Mouse (Mus musculus) midbrain, embryonic 13.5 days (tissue): ENCODE measurements around the gene Pcolce2. TPM values are rescaled to one million over a fixed set of nuclear protein-coding genes. Genes with fewer than 3 reads are reported as not detected.
A peak's percentile ranks its signal among the peaks of the same experiment; 100 is the strongest.

Experiments used
- ATAC-seq: fragments of 200-750 bp; cut with Nextera tagmentation; 2 replicates; pipeline ENCODE4 v1.8.0; 2017; ENCODE audit warnings: mild to moderate bottlenecking, moderate TSS enrichment, moderate library complexity
- H3K27ac ChIP-seq: fragments of 300-500 bp; sonication (generic); 2 replicates; pipeline ENCODE4 v1.5.1; 2015; ENCODE audit warnings: inconsistent platforms, mild to moderate bottlenecking, moderate library complexity
- H3K27me3 ChIP-seq: fragments of 300-500 bp; sonication (generic); 2 replicates; pipeline ENCODE4 v1.6.1; 2015; ENCODE audit warnings: mild to moderate bottlenecking, inconsistent platforms
- H3K36me3 ChIP-seq: fragments of 300-500 bp; sonication (generic); 2 replicates; pipeline ENCODE4 v1.6.1; 2015; ENCODE audit warnings: mild to moderate bottlenecking, inconsistent platforms
- H3K4me1 ChIP-seq: fragments of 300-500 bp; sonication (generic); replicated peaks from 2 replicates; pipeline ENCODE4 v1.6.1; 2015; ENCODE audit warnings: inconsistent platforms
- H3K4me2 ChIP-seq: fragments of 300-500 bp; sonication (generic); replicated peaks from 2 replicates; pipeline ENCODE4 v1.6.1; 2015; ENCODE audit warnings: moderate library complexity, mild to moderate bottlenecking, inconsistent platforms
- H3K4me3 ChIP-seq: fragments of 300-500 bp; sonication (generic); replicated peaks from 2 replicates; pipeline ENCODE4 v1.5.1; 2015; ENCODE audit warnings: mild to moderate bottlenecking, inconsistent platforms
- H3K9ac ChIP-seq: fragments of 300-500 bp; sonication (generic); replicated peaks from 2 replicates; pipeline ENCODE4 v1.6.1; 2015; ENCODE audit warnings: mild to moderate bottlenecking, inconsistent platforms
- H3K9me3 ChIP-seq: fragments of 300-500 bp; sonication (generic); 2 replicates; pipeline ENCODE4 v1.6.1; 2016; ENCODE audit warnings: mild to moderate bottlenecking, inconsistent platforms
- WGBS: fragments of 180-500 bp; shearing (Covaris S2); methylation state at CpG from one replicate; pipeline ENCODE4 v1.1.7; 2015; 5-methylcytosine and 5-hydroxymethylcytosine counted together
- polyA plus RNA-seq: library from polyadenylated mRNA; unstranded; fragments of >200 nt; fragmentation: Nextera tagmentation; extraction: Ambion mirVana; gene quantifications from 2 replicates; pipeline ENCODE4 v1.2.1, GENCODE M21; 2015

Gene Pcolce2
- polyA plus RNA-seq, 1 experiment from 2014 or later: 1.8 TPM

- Histone ChIP-seq H3K9me3 (no peaks in the 10 kb centered on the region), H3K4me2 (no peak overlapping the region), H3K4me1 (peaks cover 16% of the 10 kb centered on the region), H3K36me3 (no peaks in the 10 kb centered on the region), H3K27me3 (no peaks in the 10 kb centered on the region), H3K9ac (no peak overlapping the region), H3K27ac (no peak overlapping the region), H3K4me3 (no peak overlapping the region)
- ATAC-seq: peak; percentile 64
- 36% methylated on average over 10 of the region's 10 CpGs for WGBS
Measured at GRCm38 (mm10) chr9:95664290-95664989, 27.0 kb downstream of the Pcolce2 start.

- no peak overlapping the region for H3K4me2 ChIP-seq
- no peak overlapping the region for H3K4me3 ChIP-seq
- no peaks in the 10 kb centered on the region for H3K36me3 ChIP-seq
- no peak overlapping the region for H3K9ac ChIP-seq
- ATAC-seq: no peak
- WGBS: 92% methylated on average over 6 of the region's 6 CpGs
- peaks cover 16% of the 10 kb centered on the region for H3K4me1 ChIP-seq
- H3K27me3 ChIP-seq: no peaks in the 10 kb centered on the region
- H3K27ac ChIP-seq: no peak overlapping the region
- H3K9me3 ChIP-seq: no peaks in the 10 kb centered on the region
Measured at GRCm38 (mm10) chr9:95665835-95666234, 28.4 kb downstream of the Pcolce2 start.

- peak; percentile 74; the same call in 1 of the 2 replicates for ATAC-seq
- H3K4me2 ChIP-seq: no peak overlapping the region
- no peaks in the 10 kb centered on the region for H3K27me3 ChIP-seq
- no peaks in the 10 kb centered on the region for H3K9me3 ChIP-seq
- H3K27ac ChIP-seq: no peak overlapping the region
- H3K4me3 ChIP-seq: no peak overlapping the region
- H3K4me1 ChIP-seq: peaks cover 16% of the 10 kb centered on the region
- 31% methylated on average over 9 of the region's 9 CpGs for WGBS
- no peaks in the 10 kb centered on the region for H3K36me3 ChIP-seq
- H3K9ac ChIP-seq: no peak overlapping the region; the same call in 1 of the 2 replicates
Measured at GRCm38 (mm10) chr9:95667836-95668235, 30.4 kb downstream of the Pcolce2 start.

GRCm38 (mm10) chr9:95668306-95668705, 30.9 kb downstream of the Pcolce2 start:
- H3K4me3 ChIP-seq: no peak overlapping the region
- no peak overlapping the region for H3K4me2 ChIP-seq
- 69% methylated on average over 5 of the region's 5 CpGs for WGBS
- no peak overlapping the region for H3K9ac ChIP-seq
- no peaks in the 10 kb centered on the region for H3K36me3 ChIP-seq
- H3K27me3 ChIP-seq: no peaks in the 10 kb centered on the region
- ATAC-seq: no peak
- no peak overlapping the region for H3K27ac ChIP-seq
- H3K4me1 ChIP-seq: peaks cover 16% of the 10 kb centered on the region
- H3K9me3 ChIP-seq: no peaks in the 10 kb centered on the region

- H3K9me3 ChIP-seq: no peaks in the 10 kb centered on the region
- H3K27ac ChIP-seq: no peak overlapping the region
- no peak for ATAC-seq
- H3K4me2 ChIP-seq: no peak overlapping the region
- H3K4me3 ChIP-seq: no peak overlapping the region
- no peak overlapping the region for H3K9ac ChIP-seq
- WGBS: 90% methylated on average over 3 of the region's 3 CpGs
- peaks cover 8% of the 10 kb centered on the region for H3K4me1 ChIP-seq
- H3K27me3 ChIP-seq: no peaks in the 10 kb centered on the region
- H3K36me3 ChIP-seq: no peaks in the 10 kb centered on the region
Measured at GRCm38 (mm10) chr9:95672331-95672730, 34.9 kb downstream of the Pcolce2 start.

GRCm38 (mm10) chr9:95672760-95673159, 35.4 kb downstream of the Pcolce2 start:
- Histone ChIP-seq H3K4me2 (no peak overlapping the region), H3K4me3 (no peak overlapping the region), H3K9me3 (no peaks in the 10 kb centered on the region), H3K27ac (no peak overlapping the region), H3K4me1 (peaks cover 4% of the 10 kb centered on the region), H3K36me3 (no peaks in the 10 kb centered on the region), H3K9ac (no peak overlapping the region), H3K27me3 (no peaks in the 10 kb centered on the region)
- 82% methylated on average over 6 of the region's 6 CpGs for WGBS
- ATAC-seq: no peak

GRCm38 (mm10) chr9:95675064-95675699, 37.8 kb downstream of the Pcolce2 start:
- Histone ChIP-seq H3K27ac (no peak overlapping the region), H3K9ac (no peak overlapping the region), H3K27me3 (no peaks in the 10 kb centered on the region), H3K4me3 (no peak overlapping the region), H3K9me3 (no peaks in the 10 kb centered on the region), H3K4me1 (no peaks in the 10 kb centered on the region), H3K4me2 (no peak overlapping the region), H3K36me3 (no peaks in the 10 kb centered on the region)
- WGBS: 90% methylated on average over 9 of the region's 9 CpGs
- ATAC-seq: no peak

GRCm38 (mm10) chr9:95676021-95676420, 38.6 kb downstream of the Pcolce2 start:
- Histone ChIP-seq H3K27me3 (no peaks in the 10 kb centered on the region), H3K4me3 (no peak overlapping the region), H3K36me3 (no peaks in the 10 kb centered on the region), H3K4me1 (no peaks in the 10 kb centered on the region), H3K4me2 (no peak overlapping the region), H3K27ac (no peak overlapping the region), H3K9me3 (no peaks in the 10 kb centered on the region), H3K9ac (no peak overlapping the region)
- WGBS: 96% methylated on average over 4 of the region's 4 CpGs
- no peak for ATAC-seq

- Histone ChIP-seq H3K27ac (no peak overlapping the region), H3K9me3 (no peaks in the 10 kb centered on the region), H3K4me1 (no peaks in the 10 kb centered on the region), H3K4me2 (no peak overlapping the region), H3K36me3 (no peaks in the 10 kb centered on the region), H3K4me3 (no peak overlapping the region), H3K9ac (no peak overlapping the region), H3K27me3 (no peaks in the 10 kb centered on the region)
- ATAC-seq: no peak
- WGBS: 73% methylated on average over 7 of the region's 7 CpGs
Measured at GRCm38 (mm10) chr9:95679966-95680365, 42.6 kb downstream of the Pcolce2 start.

- H3K4me1 ChIP-seq: peaks cover 2% of the 10 kb centered on the region
- no peak overlapping the region for H3K4me2 ChIP-seq
- H3K27me3 ChIP-seq: no peaks in the 10 kb centered on the region
- H3K9ac ChIP-seq: no peak overlapping the region
- H3K27ac ChIP-seq: no peak overlapping the region
- WGBS: 93% methylated on average over 11 of the region's 11 CpGs
- no peak for ATAC-seq
- no peaks in the 10 kb centered on the region for H3K36me3 ChIP-seq
- no peak overlapping the region for H3K4me3 ChIP-seq
- H3K9me3 ChIP-seq: no peaks in the 10 kb centered on the region
Measured at GRCm38 (mm10) chr9:95680691-95681090, 43.3 kb downstream of the Pcolce2 start.

- Histone ChIP-seq H3K9me3 (no peaks in the 10 kb centered on the region), H3K4me1 (peaks cover 9% of the 10 kb centered on the region), H3K27ac (no peak overlapping the region), H3K9ac (no peak overlapping the region), H3K36me3 (no peaks in the 10 kb centered on the region), H3K4me2 (no peak overlapping the region), H3K4me3 (no peak overlapping the region), H3K27me3 (no peaks in the 10 kb centered on the region)
- peak; percentile 79 for ATAC-seq
- WGBS: 23% methylated on average over 11 of the region's 11 CpGs
Measured at GRCm38 (mm10) chr9:95685660-95686440, 48.4 kb downstream of the Pcolce2 start.

- Histone ChIP-seq H3K36me3 (no peaks in the 10 kb centered on the region), H3K4me2 (no peak overlapping the region), H3K27ac (no peak overlapping the region), H3K4me3 (no peak overlapping the region), H3K27me3 (no peaks in the 10 kb centered on the region), H3K9me3 (no peaks in the 10 kb centered on the region), H3K4me1 (peaks cover 11% of the 10 kb centered on the region), H3K9ac (no peak overlapping the region)
- 55% methylated on average over 3 of the region's 3 CpGs for WGBS
- no peak for ATAC-seq
Measured at GRCm38 (mm10) chr9:95688064-95688463, 50.7 kb downstream of the Pcolce2 start.
